Mouse (Mus musculus) liver, embryonic 14.5 days (tissue): ENCODE results near the gene Gm10198.

ENCODE experiments used
- CTCF ChIP-seq: IDR thresholded peaks from 2 replicates; pipeline ENCODE4 v1.5.1; 2016; ENCODE audit warnings: antibody characterized with exemption, low read depth, control low read depth
- EP300 ChIP-seq: IDR thresholded peaks from 2 replicates; pipeline ENCODE4 v1.6.1; 2016; ENCODE audit warnings: antibody characterized with exemption, low read depth

- TF ChIP-seq CTCF (no peak), EP300 (no peak)
Observed at GRCm38 (mm10) chr13:111580054-111580453, 12.5 kb upstream of the Gm10198 start.
